Mouse (Mus musculus) olfactory bulb, adult 2 months (tissue): ENCODE measurements around the gene Lnx2.

Experiments
- CTCF ChIP-seq: fragments of 200-500 bp; IDR thresholded peaks from 2 replicates; pipeline ENCODE4 v1.5.1; 2012; ENCODE audit warnings: low read depth, mild to moderate bottlenecking, low read length, moderate library complexity; ENCODE audit not compliant: insufficient read depth
- POLR2A ChIP-seq: fragments of 200-500 bp; IDR thresholded peaks from 2 replicates; pipeline ENCODE4 v1.6.1; 2012; ENCODE audit warnings: mild to moderate bottlenecking, low read depth, low read length, moderate library complexity; ENCODE audit not compliant: insufficient read depth

DNA sequence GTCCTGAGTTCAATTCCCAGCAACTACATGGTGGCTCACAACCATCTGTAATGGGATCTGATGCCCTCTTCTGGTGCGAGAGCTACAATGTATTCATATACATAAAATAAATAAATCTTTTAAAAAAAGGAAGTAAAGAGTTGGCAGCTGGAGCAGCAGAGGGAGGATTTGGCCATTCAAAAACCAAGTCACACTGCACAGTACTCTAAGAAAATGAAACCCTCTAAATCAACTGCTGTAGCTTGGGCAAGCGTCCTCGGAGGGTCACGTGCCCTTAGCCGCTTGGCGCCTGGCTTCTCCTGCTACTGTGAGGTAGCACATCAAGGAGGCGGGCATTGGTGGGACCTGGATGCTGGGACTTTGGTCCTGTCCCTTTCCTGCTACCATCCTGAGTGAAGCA lies 61.2 kb downstream of the Lnx2 start:
- TF ChIP-seq CTCF (no peak), POLR2A (no peak)
